Mouse (Mus musculus): ENCODE measurements around the gene Gadd45g.

Gene Gadd45g

GRCm38 (mm10) chr13:51846301-51846867 is at the start of gene Gadd45g:
TSS of gene Gadd45g (plus strand) at chr13:51846678.
- peak; percentile 94 for DNase-seq (ENCODE audit: extremely low spot score)

- no peak for DNase-seq (ENCODE audit: extremely low spot score)
These were observed 48.4 kb upstream of the Gadd45g start for GRCm38 (mm10) chr13:51797899-51798746.

- no peak for DNase-seq (ENCODE audit: extremely low spot score)
These were observed 46.5 kb upstream of the Gadd45g start for GRCm38 (mm10) chr13:51799735-51800522.

GRCm38 (mm10) chr13:51800921-51801320 is 45.6 kb upstream of the Gadd45g start:
- no peak for DNase-seq (ENCODE audit: extremely low spot score)

- DNase-seq (ENCODE audit: extremely low spot score): no peak
These were observed 40.8 kb upstream of the Gadd45g start for GRCm38 (mm10) chr13:51805634-51806033.

- DNase-seq (ENCODE audit: extremely low spot score): no peak
These were observed 40.3 kb upstream of the Gadd45g start for GRCm38 (mm10) chr13:51806220-51806619.

- peak; percentile 60 for DNase-seq (ENCODE audit: extremely low spot score)
These were observed 38.3 kb upstream of the Gadd45g start for GRCm38 (mm10) chr13:51808141-51808540.

GRCm38 (mm10) chr13:51813621-51814615 is 32.6 kb upstream of the Gadd45g start:
- peak; percentile 26 for DNase-seq (ENCODE audit: extremely low spot score)

GRCm38 (mm10) chr13:51814646-51815045 is 31.8 kb upstream of the Gadd45g start:
- DNase-seq (ENCODE audit: extremely low spot score): no peak

GRCm38 (mm10) chr13:51815865-51816504 is 30.5 kb upstream of the Gadd45g start:
- DNase-seq (ENCODE audit: extremely low spot score): no peak

GRCm38 (mm10) chr13:51816559-51817041 is 29.9 kb upstream of the Gadd45g start:
- DNase-seq (ENCODE audit: extremely low spot score): no peak

- DNase-seq (ENCODE audit: extremely low spot score): no peak
These were observed 28.1 kb upstream of the Gadd45g start for GRCm38 (mm10) chr13:51818170-51818943.

GRCm38 (mm10) chr13:51818944-51819326 is 27.5 kb upstream of the Gadd45g start:
- DNase-seq (ENCODE audit: extremely low spot score): no peak

- no peak for DNase-seq (ENCODE audit: extremely low spot score)
These were observed 27.1 kb upstream of the Gadd45g start for GRCm38 (mm10) chr13:51819351-51819750.

GRCm38 (mm10) chr13:51821988-51822387 is 24.5 kb upstream of the Gadd45g start:
- DNase-seq (ENCODE audit: extremely low spot score): no peak

GRCm38 (mm10) chr13:51823822-51824495 is 22.5 kb upstream of the Gadd45g start:
- DNase-seq (ENCODE audit: extremely low spot score): no peak

- peak; percentile 66 for DNase-seq (ENCODE audit: extremely low spot score)
These were observed 15.6 kb upstream of the Gadd45g start for GRCm38 (mm10) chr13:51830744-51831450.

- DNase-seq (ENCODE audit: extremely low spot score): no peak
These were observed 14.0 kb upstream of the Gadd45g start for GRCm38 (mm10) chr13:51832491-51832890.

GRCm38 (mm10) chr13:51833611-51834010 is 12.9 kb upstream of the Gadd45g start:
- DNase-seq (ENCODE audit: extremely low spot score): peak; percentile 34
